Mouse (Mus musculus) heart, postnatal 0 days (tissue): ENCODE measurements around the gene Agap1. TPM values are rescaled to one million over a fixed set of nuclear protein-coding genes. Genes with fewer than 3 reads are reported as not detected.

Experiments used
- ATAC-seq: fragments of 200-750 bp; cut with Nextera tagmentation; 2 replicates; pipeline ENCODE4 v1.8.0; 2017; ENCODE audit warnings: low read depth, moderate number of reproducible peaks, moderate library complexity; ENCODE audit not compliant: insufficient read depth
- DNase-seq: peaks from one replicate; pipeline ENCODE4 v3.0.0-alpha.2; 2016; ENCODE audit warnings: low spot score
- H3K27ac ChIP-seq: fragments of 300-500 bp; sonication (generic); 2 replicates; pipeline ENCODE4 v1.5.1; 2014; ENCODE audit warnings: low read depth, mild to moderate bottlenecking
- H3K27me3 ChIP-seq: fragments of 300-500 bp; sonication (generic); 2 replicates; pipeline ENCODE4 v1.6.1; 2014; ENCODE audit warnings: low read length, mixed read lengths; ENCODE audit not compliant: control insufficient read depth, insufficient read depth
- H3K36me3 ChIP-seq: fragments of 300-500 bp; sonication (generic); replicated peaks from 2 replicates; pipeline ENCODE4 v1.6.1; 2014; ENCODE audit warnings: low read length, mixed read lengths; ENCODE audit not compliant: control insufficient read depth, insufficient read depth
- H3K4me1 ChIP-seq: fragments of 300-500 bp; sonication (generic); 2 replicates; pipeline ENCODE4 v1.6.1; 2014; ENCODE audit warnings: antibody characterized with exemption; ENCODE audit not compliant: control insufficient read depth, insufficient read depth
- H3K4me2 ChIP-seq: fragments of 300-500 bp; sonication (generic); 2 replicates; pipeline ENCODE4 v1.6.1; 2014; ENCODE audit warnings: low read depth, mild to moderate bottlenecking, low read length, moderate library complexity
- H3K4me3 ChIP-seq: fragments of 300-500 bp; sonication (generic); 2 replicates; pipeline ENCODE4 v1.5.1; 2014; ENCODE audit warnings: low read depth, low read length
- H3K9ac ChIP-seq: fragments of 300-500 bp; sonication (generic); replicated peaks from 2 replicates; pipeline ENCODE4 v1.6.1; 2014; ENCODE audit warnings: low read depth, low read length, mixed read lengths
- H3K9me3 ChIP-seq: fragments of 300-500 bp; sonication (generic); replicated peaks from 2 replicates; pipeline ENCODE4 v1.6.1; 2016; ENCODE audit warnings: low read length; ENCODE audit not compliant: control insufficient read depth
- CTCF ChIP-seq: IDR thresholded peaks from 2 replicates; pipeline ENCODE4 v1.5.1; 2016; ENCODE audit warnings: antibody characterized with exemption, control low read depth, low read depth
- EP300 ChIP-seq: IDR thresholded peaks from 2 replicates; pipeline ENCODE4 v1.6.1; 2016; ENCODE audit warnings: antibody characterized with exemption, low read depth
- WGBS: fragments of 180-500 bp; shearing (Covaris S2); extraction: QIAGEN DNeasy Blood & Tissue Kit; methylation state at CpG from one replicate; pipeline ENCODE4 v1.1.7; 2014; 5-methylcytosine and 5-hydroxymethylcytosine counted together
- polyA plus RNA-seq: library from polyadenylated mRNA; unstranded; fragments of >200 nt; fragmentation: Nextera tagmentation; extraction: Ambion mirVana; gene quantifications from 2 replicates; pipeline ENCODE4 v1.2.1, GENCODE M21; 2015
- total RNA-seq: library from RNA; depleted of rRNA; stranded (reverse); fragments of >200 nt; gene quantifications from 2 replicates; pipeline ENCODE4 v1.2.3, GENCODE M21; 2014; ENCODE audit warnings: low replicate concordance

Agap1 gene
- total and polyA plus RNA-seq, 2 experiments from 2014 or later, result 6.1 to 21.0 TPM

GRCm38 (mm10) chr1:89625967-89626366 is 171.4 kb downstream of the Agap1 start:
- 0 out of 2 replicates have a peak, but pooled peaks cover 7% of the 10 kb centered on the region for H3K36me3 ChIP-seq
- TF ChIP-seq CTCF (peak; percentile 15; the same call in 1 of the 2 replicates), EP300 (no peak)
- WGBS, result 93% methylated on average over 7 of the region's 7 CpGs
- H3K4me2 ChIP-seq, result no peak overlapping the region
- H3K9me3 ChIP-seq, result no peaks in the 10 kb centered on the region
- ATAC-seq (no peak), DNase-seq (no peak)
- H3K27ac ChIP-seq, result no peak overlapping the region
- peaks cover 32% of the 10 kb centered on the region for H3K4me1 ChIP-seq
- no peak overlapping the region for H3K9ac ChIP-seq
- H3K4me3 ChIP-seq, result no peak overlapping the region
- no peaks in the 10 kb centered on the region for H3K27me3 ChIP-seq

GRCm38 (mm10) chr1:89626940-89627339 is 172.3 kb downstream of the Agap1 start:
- H3K9me3 ChIP-seq, result no peaks in the 10 kb centered on the region
- no peaks in the 10 kb centered on the region for H3K27me3 ChIP-seq
- no peak overlapping the region for H3K4me3 ChIP-seq
- no peak for ATAC-seq
- no peak overlapping the region for H3K9ac ChIP-seq
- no peak overlapping the region for H3K4me2 ChIP-seq
- WGBS, result 73% methylated on average over 10 of the region's 10 CpGs
- H3K4me1 ChIP-seq, result peaks cover 27% of the 10 kb centered on the region
- H3K36me3 ChIP-seq, result 0 out of 2 replicates have a peak, but pooled peaks cover 7% of the 10 kb centered on the region
- no peak overlapping the region for H3K27ac ChIP-seq
- DNase-seq, result no peak
- TF ChIP-seq EP300 (no peak), CTCF (no peak)

GRCm38 (mm10) chr1:89627650-89628049 is 173.0 kb downstream of the Agap1 start:
- H3K4me1 ChIP-seq, result peaks cover 21% of the 10 kb centered on the region
- no peak for DNase-seq

GRCm38 (mm10) chr1:89630836-89631235 is 176.2 kb downstream of the Agap1 start:
- no peaks in the 10 kb centered on the region for H3K27me3 ChIP-seq
- no peak for ATAC-seq
- H3K4me3 ChIP-seq, result no peak overlapping the region
- no peak for DNase-seq
- peaks cover 26% of the 10 kb centered on the region for H3K36me3 ChIP-seq
- H3K4me1 ChIP-seq, result peaks cover 4% of the 10 kb centered on the region; the same call in 1 of the 2 replicates
- TF ChIP-seq CTCF (no peak), EP300 (no peak)
- no peak overlapping the region for H3K27ac ChIP-seq
- WGBS, result 56% methylated on average over 4 of the region's 4 CpGs
- H3K9ac ChIP-seq, result no peak overlapping the region
- H3K9me3 ChIP-seq, result no peaks in the 10 kb centered on the region
- H3K4me2 ChIP-seq, result no peak overlapping the region

More at GRCm38 (mm10) chr1:89627650-89628049, 173.0 kb downstream of the Agap1 start:
- ATAC-seq, result no peak
- WGBS, result 47% methylated on average over 3 of the region's 3 CpGs
- H3K4me3 ChIP-seq, result no peak overlapping the region
- 0 out of 2 replicates have a peak, but pooled peaks cover 7% of the 10 kb centered on the region for H3K36me3 ChIP-seq
- H3K27me3 ChIP-seq, result no peaks in the 10 kb centered on the region
- no peak overlapping the region for H3K27ac ChIP-seq
- TF ChIP-seq CTCF (peak; percentile 44), EP300 (no peak)
- no peaks in the 10 kb centered on the region for H3K9me3 ChIP-seq
- no peak overlapping the region for H3K9ac ChIP-seq
- H3K4me2 ChIP-seq, result no peak overlapping the region

- Histone ChIP-seq H3K9me3 (no peaks in the 10 kb centered on the region), H3K4me1 (peaks cover 4% of the 10 kb centered on the region; the same call in 1 of the 2 replicates), H3K4me2 (no peak overlapping the region), H3K27ac (no peak overlapping the region), H3K36me3 (peaks cover 26% of the 10 kb centered on the region), H3K4me3 (no peak overlapping the region), H3K9ac (no peak overlapping the region), H3K27me3 (no peaks in the 10 kb centered on the region)
- ATAC-seq, result no peak
- no peak for TF ChIP-seq EP300
- TF ChIP-seq CTCF, result peak; percentile 77
- WGBS, result 25% methylated on average over 1 of the region's 1 CpGs
- DNase-seq, result peak; percentile 60
Observed at GRCm38 (mm10) chr1:89631747-89632146, 177.1 kb downstream of the Agap1 start.

- Histone ChIP-seq H3K9me3 (no peaks in the 10 kb centered on the region), H3K27me3 (no peaks in the 10 kb centered on the region), H3K4me1 (peaks cover 15% of the 10 kb centered on the region), H3K36me3 (peaks cover 25% of the 10 kb centered on the region), H3K9ac (no peak overlapping the region), H3K4me3 (no peak overlapping the region), H3K27ac (no peak overlapping the region), H3K4me2 (no peak overlapping the region)
- ATAC-seq (no peak), DNase-seq (no peak)
- WGBS, result 74% methylated on average over 14 of the region's 14 CpGs
- peak; percentile 25; the same call in 1 of the 2 replicates for TF ChIP-seq CTCF
- TF ChIP-seq EP300, result no peak
Observed at GRCm38 (mm10) chr1:89634055-89634454, 179.4 kb downstream of the Agap1 start.
